Mouse (Mus musculus): ENCODE results near the gene Duox1.
"Not testable (repeated sequence)": the region's sequence is repeated elsewhere in the genome, so short reads cannot be mapped to it uniquely, and the experiment has no call there.

The Duox1 gene

GRCm38 (mm10) chr2:122374666-122375331 lies 59.3 kb downstream of the Duox1 start:
- no peak for DNase-seq (ENCODE audit: low read depth, low spot score)

GRCm38 (mm10) chr2:122375391-122375991 lies 60.0 kb downstream of the Duox1 start:
- peak; percentile 99 for DNase-seq (ENCODE audit: low read depth, low spot score)

GRCm38 (mm10) chr2:122376041-122376561 lies 60.6 kb downstream of the Duox1 start:
- no peak for DNase-seq (ENCODE audit: low read depth, low spot score)

GRCm38 (mm10) chr2:122377215-122377674 lies 61.8 kb downstream of the Duox1 start:
- DNase-seq (ENCODE audit: low read depth, low spot score): peak; percentile 97

GRCm38 (mm10) chr2:122377751-122378246 lies 62.3 kb downstream of the Duox1 start:
- peak; percentile 83 for DNase-seq (ENCODE audit: low read depth, low spot score)

- DNase-seq (ENCODE audit: low read depth, low spot score): no peak
Measured at GRCm38 (mm10) chr2:122378421-122379291, 63.2 kb downstream of the Duox1 start.

- DNase-seq (ENCODE audit: low read depth, low spot score): no peak
Measured at GRCm38 (mm10) chr2:122379292-122379650, 63.8 kb downstream of the Duox1 start.

- peak; percentile 50 for DNase-seq (ENCODE audit: low read depth, low spot score)
Measured at GRCm38 (mm10) chr2:122380768-122381311, 65.4 kb downstream of the Duox1 start.

- DNase-seq (ENCODE audit: low read depth, low spot score): peak; percentile 47
Measured at GRCm38 (mm10) chr2:122381329-122382103, 66.0 kb downstream of the Duox1 start.

GRCm38 (mm10) chr2:122382121-122382520 lies 66.6 kb downstream of the Duox1 start:
- DNase-seq (ENCODE audit: low read depth, low spot score): no peak

GRCm38 (mm10) chr2:122385095-122385494 lies 69.6 kb downstream of the Duox1 start:
- DNase-seq (ENCODE audit: low read depth, low spot score): no peak

- not testable (repeated sequence) for DNase-seq (ENCODE audit: low read depth, low spot score)
Measured at GRCm38 (mm10) chr2:122387135-122387534, 71.7 kb downstream of the Duox1 start.

- DNase-seq (ENCODE audit: low read depth, low spot score): no peak
Measured at GRCm38 (mm10) chr2:122396150-122396549, 80.7 kb downstream of the Duox1 start.
